Mouse (Mus musculus): Measurements from ENCODE around the gene Gpr39. TPM values are rescaled to one million over a fixed set of nuclear protein-coding genes. Genes with fewer than 3 reads are reported as not detected.

Gene Gpr39
- total RNA-seq (2012; rRNA removed) (not detected in 2 replicates), polyA plus RNA-seq (2012; ENCODE audit: insufficient read depth in 1 of 2, insufficient read length in 2 of 2, low read depth in 1 of 2, low replicate concordance in 2 of 2, missing spikeins in 1 of 2) (not detected)

- Histone ChIP-seq H3K27me3 (ENCODE audit: control insufficient read depth in 1 of 2, insufficient read depth in 2 of 2, low read length in 2 of 2) (no peaks in the 10 kb centered on the region), H3K4me1 (ENCODE audit: control insufficient read depth in 1 of 2, insufficient read depth in 2 of 2, low read length in 2 of 2) (no peaks in the 10 kb centered on the region), H3K9ac (ENCODE audit: control insufficient read depth, low read depth, low read length, poor library complexity, severe bottlenecking) (no peak within 1 kb of the TSS), H3K9me3 (replicated peaks; ENCODE audit: insufficient read depth, low read length) (no peaks in the 10 kb centered on the region), H3K79me2 (ENCODE audit: control insufficient read depth, insufficient read depth, low read length, poor library complexity) (no peaks in the 10 kb centered on the region), H3K36me3 (ENCODE audit: control insufficient read depth in 1 of 2, insufficient read depth in 2 of 2, low read length in 2 of 2) (no peaks in the 10 kb centered on the region), H3K4me3 (ENCODE audit: control insufficient read depth in 1 of 2, insufficient read depth in 1 of 2, low read depth in 2 of 2, low read length in 2 of 2) (no peak within 1 kb of the TSS), H3K27ac (ENCODE audit: control insufficient read depth, low read depth, low read length) (no peak within 1 kb of the TSS)
- TF ChIP-seq USF1 (IDR thresholded peaks at IDR 0.05; ENCODE audit: low read depth, low read length) (no peak), BHLHE40 (IDR thresholded peaks at IDR 0.05; ENCODE audit: borderline replicate concordance, low read depth, low read length) (no peak), ZC3H11A (IDR thresholded peaks at IDR 0.05; ENCODE audit: low read depth, low read length) (no peak), GATA1 (IDR thresholded peaks at IDR 0.05; ENCODE audit: low read depth, low read length) (no peak), JUND (IDR thresholded peaks at IDR 0.05; ENCODE audit: low read depth, low read length) (no peak), ZNF384 (IDR thresholded peaks at IDR 0.05; ENCODE audit: low read depth, low read length) (no peak), POLR2A (IDR thresholded peaks at IDR 0.05; ENCODE audit: control insufficient read depth in 1 of 2, insufficient read depth in 1 of 2, low read depth in 1 of 2, low read length in 2 of 2, poor library complexity in 1 of 2) (no peak), NRF1 (IDR thresholded peaks at IDR 0.05; ENCODE audit: insufficient read depth, low read depth, low read length, poor library complexity, severe bottlenecking) (no peak), MAX (IDR thresholded peaks at IDR 0.05; ENCODE audit: low read length) (no peak), TBP (IDR thresholded peaks at IDR 0.05; ENCODE audit: low read depth, low read length) (no peak), SMC3 (IDR thresholded peaks at IDR 0.05; ENCODE audit: low read depth, low read length) (no peak), MEF2A (IDR thresholded peaks at IDR 0.05; ENCODE audit: extremely low read depth, insufficient replicate concordance, low read depth, low read length, poor library complexity, severe bottlenecking) (no peak), POLR2AphosphoS5 (IDR thresholded peaks at IDR 0.05; ENCODE audit: borderline replicate concordance, low read depth, low read length) (no peak), TAL1 (IDR thresholded peaks at IDR 0.05; ENCODE audit: low read length) (no peak), ELF1 (IDR thresholded peaks at IDR 0.05; ENCODE audit: low read depth, low read length) (no peak), USF2 (IDR thresholded peaks at IDR 0.05; ENCODE audit: borderline replicate concordance in 1 of 2, insufficient read depth in 1 of 2, low read depth in 1 of 2, low read length in 2 of 2) (no peak), ETS1 (IDR thresholded peaks at IDR 0.05; ENCODE audit: low read depth, low read length) (no peak), MAZ (IDR thresholded peaks at IDR 0.05; ENCODE audit: low read depth, low read length) (no peak), RAD21 (IDR thresholded peaks at IDR 0.05; ENCODE audit: low read depth, low read length) (no peak)
- no peak for DNase-seq (ENCODE audit: low read depth, low spot score)
Observed at GRCm38 (mm10) chr1:125676790-125677273, at the start of gene Gpr39. Gene Gpr39, plus strand, starts transcription at chr1:125676995.

All from MEL (cell line).